Mouse (Mus musculus): ENCODE results near the gene Irf1. TPM values are rescaled to one million over a fixed set of nuclear protein-coding genes. Genes with fewer than 3 reads are reported as not detected.
A peak's percentile ranks its signal among the peaks of the same experiment; 100 is the strongest.

Gene Irf1
- polyA plus RNA-seq, 1 experiment from 2014 or later, result 3.0 TPM

DNA sequence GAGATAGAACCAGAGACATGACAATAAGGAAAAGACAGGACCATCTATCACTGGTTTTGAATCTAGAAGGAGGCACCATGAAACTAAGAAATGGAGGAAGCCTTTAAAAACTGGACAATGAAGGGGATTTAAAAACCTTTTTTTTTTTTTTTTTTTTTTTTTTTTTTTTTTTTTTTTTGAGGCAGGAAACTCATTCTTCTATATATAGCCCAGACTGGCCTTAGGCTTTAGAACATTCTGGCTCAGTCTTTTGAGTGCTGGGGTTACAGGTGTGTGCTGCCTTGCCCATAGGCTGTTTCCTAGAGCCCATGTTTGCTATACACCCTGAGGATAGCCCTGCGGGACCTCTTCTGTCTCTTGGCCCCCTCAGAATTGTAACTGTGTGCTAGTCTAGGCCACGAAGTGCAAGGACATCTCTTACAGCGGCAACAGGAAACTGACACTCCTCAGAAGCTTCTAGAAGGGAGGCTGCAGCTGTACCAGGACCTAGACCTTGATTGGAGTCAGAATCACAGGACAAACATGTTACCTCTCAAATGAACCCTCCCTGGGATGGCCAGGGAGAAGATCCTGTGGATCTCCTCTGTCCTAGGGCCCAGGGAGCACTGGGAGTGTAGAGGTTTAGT is 15.6 kb downstream of the Irf1 start:
- ATAC-seq, result no peak
- Histone ChIP-seq H3K36me3 (ENCODE audit: control insufficient read depth, insufficient read depth, low read length) (no peaks in the 10 kb centered on the region), H3K4me2 (ENCODE audit: low read length) (no peak overlapping the region), H3K4me3 (ENCODE audit: low read depth, low read length) (no peak overlapping the region), H3K27me3 (replicated peaks; ENCODE audit: control insufficient read depth, insufficient read depth, low read length) (no peaks in the 10 kb centered on the region), H3K4me1 (ENCODE audit: control insufficient read depth, insufficient read depth, low read length) (no peaks in the 10 kb centered on the region), H3K27ac (ENCODE audit: low read depth, low read length) (no peak overlapping the region), H3K9ac (ENCODE audit: low read length) (no peak overlapping the region), H3K9me3 (replicated peaks; ENCODE audit: control insufficient read depth, low read length) (no peaks in the 10 kb centered on the region)
- no peak for DNase-seq (ENCODE audit: low spot score)
- 87% methylated on average over 3 of the region's 3 CpGs for WGBS

DNA sequence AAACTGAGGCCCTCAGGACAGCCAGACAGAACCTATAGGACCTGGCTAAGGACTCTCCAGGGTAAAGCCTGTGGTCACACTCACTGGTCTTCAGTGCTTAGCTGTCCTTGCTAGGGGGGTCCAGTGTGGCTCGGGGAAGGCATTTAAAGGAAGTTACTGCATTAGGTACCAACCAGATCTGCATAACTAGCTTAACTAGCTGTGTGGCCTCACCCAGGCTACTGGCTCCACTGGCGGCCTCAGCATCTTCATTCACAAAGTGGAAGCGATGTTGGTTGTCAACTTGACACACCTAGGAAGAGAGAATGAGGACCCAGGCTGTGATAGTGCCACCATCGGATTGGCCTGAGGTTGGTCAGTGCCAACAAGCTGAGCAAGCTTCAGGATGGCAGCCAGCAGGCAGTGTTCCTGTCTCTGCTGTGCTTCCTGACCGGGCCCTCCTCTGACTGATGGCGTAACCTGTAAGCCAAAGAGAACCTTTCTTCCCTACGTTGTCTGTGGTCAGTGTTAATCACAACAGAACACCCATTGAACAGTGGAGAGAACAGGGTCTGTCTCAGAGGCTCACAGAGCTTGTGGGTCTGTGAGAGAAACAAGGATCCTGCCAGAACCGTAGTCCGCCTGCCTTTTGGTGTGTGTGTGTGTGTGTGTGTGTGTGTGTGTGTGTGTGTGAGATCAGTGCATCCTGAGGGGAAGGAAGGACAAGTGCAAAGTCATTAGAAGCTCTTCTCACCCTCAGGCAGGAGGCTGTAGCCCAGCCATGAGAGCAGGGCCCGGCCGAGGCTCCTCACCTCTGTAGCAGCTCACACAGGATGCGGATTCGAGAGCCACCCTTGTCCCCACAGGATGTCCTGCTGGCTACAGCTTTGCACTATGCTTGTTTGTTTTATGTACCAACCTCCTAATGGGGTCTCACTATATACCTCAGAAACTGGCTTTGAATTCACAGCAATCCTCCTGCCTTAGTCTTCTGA is 16.5 kb downstream of the Irf1 start:
- Histone ChIP-seq H3K9me3 (replicated peaks; ENCODE audit: control insufficient read depth, low read length) (no peaks in the 10 kb centered on the region), H3K36me3 (ENCODE audit: control insufficient read depth, insufficient read depth, low read length) (no peaks in the 10 kb centered on the region), H3K27ac (ENCODE audit: low read depth, low read length) (no peak overlapping the region), H3K4me2 (ENCODE audit: low read length) (no peak overlapping the region), H3K9ac (ENCODE audit: low read length) (no peak overlapping the region), H3K4me3 (ENCODE audit: low read depth, low read length) (no peak overlapping the region), H3K27me3 (replicated peaks; ENCODE audit: control insufficient read depth, insufficient read depth, low read length) (no peaks in the 10 kb centered on the region), H3K4me1 (ENCODE audit: control insufficient read depth, insufficient read depth, low read length) (no peaks in the 10 kb centered on the region)
- DNase-seq (ENCODE audit: low spot score) (no peak), ATAC-seq (no peak)
- 88% methylated on average over 13 of the region's 13 CpGs for WGBS

DNA sequence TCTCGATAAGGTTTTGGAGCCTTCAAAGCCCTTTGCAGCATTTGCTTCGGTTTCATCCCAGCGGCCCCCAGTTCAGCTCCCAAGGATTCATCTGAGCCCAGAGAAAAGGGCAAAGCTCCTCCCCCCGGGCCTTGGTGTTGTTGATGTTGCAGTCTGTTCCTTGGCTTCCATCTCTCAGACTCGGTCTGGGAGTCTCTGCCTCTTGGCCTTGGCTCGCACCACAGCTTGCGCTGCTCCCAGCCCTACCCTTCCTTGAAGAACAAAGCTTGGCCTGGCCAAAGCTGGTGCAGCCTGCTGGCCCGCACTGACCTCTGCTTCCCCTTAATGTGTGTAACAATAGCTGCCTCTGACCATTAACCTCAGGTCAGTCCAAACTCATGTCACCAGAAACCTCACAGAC is 18.4 kb downstream of the Irf1 start:
- Histone ChIP-seq H3K9me3 (replicated peaks; ENCODE audit: control insufficient read depth, low read length) (no peaks in the 10 kb centered on the region), H3K4me2 (ENCODE audit: low read length) (no peak overlapping the region), H3K4me1 (ENCODE audit: control insufficient read depth, insufficient read depth, low read length) (no peaks in the 10 kb centered on the region), H3K4me3 (ENCODE audit: low read depth, low read length) (no peak overlapping the region), H3K9ac (ENCODE audit: low read length) (no peak overlapping the region), H3K36me3 (ENCODE audit: control insufficient read depth, insufficient read depth, low read length) (no peaks in the 10 kb centered on the region), H3K27ac (ENCODE audit: low read depth, low read length) (no peak overlapping the region), H3K27me3 (replicated peaks; ENCODE audit: control insufficient read depth, insufficient read depth, low read length) (no peaks in the 10 kb centered on the region)
- 79% methylated on average over 8 of the region's 8 CpGs for WGBS
- ATAC-seq (no peak), DNase-seq (ENCODE audit: low spot score) (no peak)

DNA sequence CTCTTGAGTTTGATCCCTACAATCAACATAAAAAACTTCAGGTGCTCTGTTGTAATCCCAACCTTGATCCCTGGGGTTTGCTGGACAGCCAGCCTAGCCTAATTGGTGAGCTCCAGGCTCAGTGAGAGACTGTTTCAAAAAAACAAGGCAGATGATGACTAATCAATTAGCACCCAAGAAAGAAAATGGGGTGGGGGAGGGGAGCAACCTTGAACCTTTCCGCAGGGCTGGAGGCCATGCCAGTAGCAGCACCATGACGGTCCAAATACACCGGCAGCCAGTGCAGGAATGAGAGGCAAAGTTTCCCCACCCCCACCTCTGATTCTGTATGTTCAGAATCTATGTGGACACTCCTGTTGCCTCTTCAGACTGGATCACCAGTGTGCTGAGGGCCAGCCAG is 19.5 kb downstream of the Irf1 start:
- Histone ChIP-seq H3K9me3 (replicated peaks; ENCODE audit: control insufficient read depth, low read length) (no peaks in the 10 kb centered on the region), H3K4me3 (ENCODE audit: low read depth, low read length) (no peak overlapping the region), H3K4me1 (ENCODE audit: control insufficient read depth, insufficient read depth, low read length) (no peaks in the 10 kb centered on the region), H3K27me3 (replicated peaks; ENCODE audit: control insufficient read depth, insufficient read depth, low read length) (no peaks in the 10 kb centered on the region), H3K9ac (ENCODE audit: low read length) (no peak overlapping the region), H3K4me2 (ENCODE audit: low read length) (no peak overlapping the region), H3K27ac (ENCODE audit: low read depth, low read length) (no peak overlapping the region), H3K36me3 (ENCODE audit: control insufficient read depth, insufficient read depth, low read length) (no peaks in the 10 kb centered on the region)
- 66% methylated on average over 3 of the region's 3 CpGs for WGBS
- DNase-seq (ENCODE audit: low spot score) (no peak), ATAC-seq (no peak)

DNA sequence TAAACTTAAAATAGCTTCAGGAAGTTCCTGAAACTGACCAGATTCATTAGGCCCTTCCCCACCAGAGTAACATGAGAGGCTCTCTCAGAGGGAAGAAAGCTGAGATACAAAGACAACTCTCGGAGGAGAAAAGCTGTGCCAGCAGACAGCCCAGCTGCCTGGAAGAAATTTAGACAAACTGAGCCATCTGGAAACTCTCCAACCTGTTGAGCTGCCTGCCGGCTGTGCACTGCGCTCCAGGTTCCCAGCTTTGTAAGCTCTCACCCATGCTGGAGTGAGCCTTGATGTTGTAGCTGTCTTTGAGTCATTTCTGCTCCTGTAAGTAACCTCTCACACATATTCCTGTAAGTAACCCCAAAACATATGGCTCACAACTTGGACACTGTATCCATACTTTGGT is 23.2 kb downstream of the Irf1 start:
- WGBS, result 56% methylated on average over 3 of the region's 3 CpGs
- Histone ChIP-seq H3K9ac (ENCODE audit: low read length) (no peak overlapping the region), H3K4me2 (ENCODE audit: low read length) (no peak overlapping the region), H3K27ac (ENCODE audit: low read depth, low read length) (no peak overlapping the region), H3K27me3 (replicated peaks; ENCODE audit: control insufficient read depth, insufficient read depth, low read length) (no peaks in the 10 kb centered on the region), H3K36me3 (ENCODE audit: control insufficient read depth, insufficient read depth, low read length) (no peaks in the 10 kb centered on the region), H3K4me3 (ENCODE audit: low read depth, low read length) (no peak overlapping the region), H3K9me3 (replicated peaks; ENCODE audit: control insufficient read depth, low read length) (no peaks in the 10 kb centered on the region), H3K4me1 (ENCODE audit: control insufficient read depth, insufficient read depth, low read length) (no peaks in the 10 kb centered on the region)
- ATAC-seq (no peak), DNase-seq (ENCODE audit: low spot score) (peak; percentile 76)

DNA sequence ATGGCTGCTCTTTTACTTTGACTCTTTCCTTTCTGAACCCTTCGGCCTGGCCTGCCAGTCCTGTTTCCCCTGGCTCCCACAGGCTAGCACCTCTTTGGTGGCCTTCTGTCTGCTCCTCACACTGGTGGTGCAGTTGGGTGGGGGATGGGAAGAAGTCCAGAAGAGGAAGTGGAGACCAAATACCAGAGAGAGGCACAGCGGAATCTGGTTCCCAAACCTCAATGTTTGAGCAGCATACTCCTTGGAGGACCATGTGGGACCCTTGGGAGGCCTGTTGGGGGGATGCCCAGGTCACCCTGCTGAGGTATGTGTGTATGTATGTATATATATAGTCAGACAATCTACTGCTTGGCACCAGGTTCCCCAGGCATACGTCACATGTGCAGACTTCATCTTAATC is 24.2 kb downstream of the Irf1 start:
- no peak overlapping the region for H3K9ac ChIP-seq (ENCODE audit: low read length)
- H3K4me3 ChIP-seq (ENCODE audit: low read depth, low read length), result no peak overlapping the region
- H3K36me3 ChIP-seq (ENCODE audit: control insufficient read depth, insufficient read depth, low read length), result no peaks in the 10 kb centered on the region
- H3K27me3 ChIP-seq (replicated peaks; ENCODE audit: control insufficient read depth, insufficient read depth, low read length), result no peaks in the 10 kb centered on the region
- no peak for DNase-seq (ENCODE audit: low spot score)
- no peaks in the 10 kb centered on the region for H3K9me3 ChIP-seq (replicated peaks; ENCODE audit: control insufficient read depth, low read length)
- H3K4me1 ChIP-seq (ENCODE audit: control insufficient read depth, insufficient read depth, low read length), result no peaks in the 10 kb centered on the region
- H3K27ac ChIP-seq (ENCODE audit: low read depth, low read length), result no peak overlapping the region
- no peak for ATAC-seq
- WGBS, result 92% methylated on average over 3 of the region's 3 CpGs
- no peak overlapping the region for H3K4me2 ChIP-seq (ENCODE audit: low read length)

DNA sequence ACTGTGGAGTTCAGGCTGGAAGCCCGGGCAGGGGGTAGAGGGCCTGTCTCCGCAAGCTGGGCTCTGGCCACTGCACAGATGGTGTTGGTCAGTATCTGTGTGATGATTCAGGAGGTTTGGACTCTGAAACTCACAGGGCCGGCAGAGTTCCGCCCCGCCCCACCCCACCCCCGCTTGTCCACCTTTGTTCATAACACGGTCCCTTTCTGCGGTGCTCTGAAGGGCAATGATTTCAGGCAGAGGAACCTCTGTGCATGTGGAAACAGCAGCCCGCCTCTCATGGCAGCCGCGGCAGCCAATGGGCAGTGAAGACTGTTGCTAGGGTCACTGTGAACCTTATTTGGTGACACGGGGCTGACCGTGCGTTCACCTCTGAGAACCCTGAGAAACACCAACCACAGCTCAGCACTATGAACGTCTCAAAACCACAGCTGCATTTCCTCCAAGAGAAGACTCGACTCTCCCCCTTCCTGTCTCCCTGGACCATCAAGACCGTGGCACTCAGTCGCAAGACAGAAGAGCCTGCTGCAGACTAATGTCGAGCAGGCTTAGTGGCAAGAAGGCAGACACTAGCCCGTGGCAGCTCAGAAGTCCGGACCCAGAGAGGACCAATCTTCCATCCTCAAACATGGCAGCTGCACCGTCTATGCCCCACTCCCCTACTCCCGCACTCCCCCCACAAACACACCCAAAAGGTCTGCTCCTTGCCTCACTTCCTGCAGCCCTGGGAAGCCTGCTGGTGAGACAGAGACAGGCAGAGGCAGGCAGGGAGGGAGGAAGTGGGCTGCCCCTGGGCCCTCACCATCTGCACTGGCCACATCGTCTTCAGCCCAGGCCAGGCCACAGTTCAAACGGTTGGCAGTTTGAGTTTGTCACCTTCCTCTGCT is 25.1 kb downstream of the Irf1 start:
- WGBS, result 78% methylated on average over 25 of the region's 25 CpGs
- no peaks in the 10 kb centered on the region for H3K4me1 ChIP-seq (ENCODE audit: control insufficient read depth, insufficient read depth, low read length)
- DNase-seq (ENCODE audit: low spot score) (no peak), ATAC-seq (no peak)
- no peaks in the 10 kb centered on the region for H3K27me3 ChIP-seq (replicated peaks; ENCODE audit: control insufficient read depth, insufficient read depth, low read length)
- no peaks in the 10 kb centered on the region for H3K9me3 ChIP-seq (replicated peaks; ENCODE audit: control insufficient read depth, low read length)
- H3K4me2 ChIP-seq (ENCODE audit: low read length), result no peak overlapping the region
- H3K9ac ChIP-seq (ENCODE audit: low read length), result no peak overlapping the region
- H3K27ac ChIP-seq (ENCODE audit: low read depth, low read length), result no peak overlapping the region
- H3K4me3 ChIP-seq (ENCODE audit: low read depth, low read length), result no peak overlapping the region
- no peaks in the 10 kb centered on the region for H3K36me3 ChIP-seq (ENCODE audit: control insufficient read depth, insufficient read depth, low read length)

DNA sequence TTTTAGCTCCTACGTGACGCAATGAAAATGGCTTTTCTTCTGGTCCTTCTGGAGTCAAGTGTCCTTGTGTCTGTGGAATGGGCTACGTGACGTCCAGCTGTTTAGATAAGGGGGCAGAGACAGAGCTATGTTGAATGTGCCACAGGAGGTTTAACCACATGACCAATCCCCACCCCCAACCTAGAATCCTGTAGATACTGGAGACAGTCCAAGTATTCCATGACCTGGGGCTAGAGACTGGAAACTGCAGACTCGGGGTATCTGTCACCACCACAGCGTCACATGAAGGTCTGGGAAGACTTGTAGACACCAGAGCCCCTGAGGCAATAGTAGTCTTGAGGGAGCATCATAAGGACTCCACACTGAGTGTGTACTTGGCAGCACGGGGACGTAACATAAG is 26.0 kb downstream of the Irf1 start:
- 80% methylated on average over 8 of the region's 8 CpGs for WGBS
- no peaks in the 10 kb centered on the region for H3K9me3 ChIP-seq (replicated peaks; ENCODE audit: control insufficient read depth, low read length)
- H3K9ac ChIP-seq (ENCODE audit: low read length), result no peak overlapping the region
- no peak overlapping the region for H3K4me3 ChIP-seq (ENCODE audit: low read depth, low read length)
- no peak overlapping the region for H3K4me2 ChIP-seq (ENCODE audit: low read length)
- H3K36me3 ChIP-seq (ENCODE audit: control insufficient read depth, insufficient read depth, low read length), result no peaks in the 10 kb centered on the region
- no peak for ATAC-seq
- DNase-seq (ENCODE audit: low spot score), result no peak
- H3K27me3 ChIP-seq (replicated peaks; ENCODE audit: control insufficient read depth, insufficient read depth, low read length), result no peaks in the 10 kb centered on the region
- H3K27ac ChIP-seq (ENCODE audit: low read depth, low read length), result no peak overlapping the region
- H3K4me1 ChIP-seq (ENCODE audit: control insufficient read depth, insufficient read depth, low read length), result no peaks in the 10 kb centered on the region

Measured in forebrain, embryonic 14.5 days (tissue).